Mouse (Mus musculus): ENCODE results near the gene Siglecf. TPM values are rescaled to one million over a fixed set of nuclear protein-coding genes. Genes with fewer than 3 reads are reported as not detected.

The Siglecf gene
- polyA plus RNA-seq (2015; fragmentation: Nextera tagmentation; extraction: Ambion mirVana), result 0.24 and 0.32 TPM in 2 replicates

DNA sequence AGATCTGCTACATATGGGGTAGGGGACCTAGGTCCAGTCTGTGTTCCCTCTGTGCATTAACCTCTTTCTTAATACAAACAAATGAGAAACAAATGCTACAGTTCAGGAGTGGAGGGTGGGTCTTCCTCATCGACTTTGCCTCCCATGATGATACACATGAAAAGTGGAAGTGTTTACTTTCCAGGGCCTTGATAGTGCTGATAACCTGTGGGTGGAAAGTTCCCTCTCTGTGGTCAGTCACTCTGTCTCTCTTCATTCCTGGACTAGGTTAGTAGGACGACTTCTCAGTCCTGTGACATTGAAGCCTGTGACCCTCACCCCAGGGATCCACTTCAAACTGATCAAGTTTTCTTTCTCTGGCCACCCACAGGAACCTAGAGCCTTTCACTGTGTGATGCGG lies at the start of gene Siglecf:
Siglecf (plus strand) TSS at position 188 of the 400 bp plus-strand sequence.
- Histone ChIP-seq H3K4me1 (replicated peaks) (no peaks in the 10 kb centered on the region), H3K36me3 (no peaks in the 10 kb centered on the region), H3K27ac (no peak within 1 kb of the TSS), H3K4me3 (replicated peaks) (no peak within 1 kb of the TSS), H3K27me3 (replicated peaks) (no peaks in the 10 kb centered on the region), H3K9ac (no peak within 1 kb of the TSS), H3K9me3 (no peaks in the 10 kb centered on the region), H3K4me2 (replicated peaks) (no peak within 1 kb of the TSS)
- 68% methylated on average over 3 of the region's 3 CpGs for WGBS
- no peak for ATAC-seq

DNA sequence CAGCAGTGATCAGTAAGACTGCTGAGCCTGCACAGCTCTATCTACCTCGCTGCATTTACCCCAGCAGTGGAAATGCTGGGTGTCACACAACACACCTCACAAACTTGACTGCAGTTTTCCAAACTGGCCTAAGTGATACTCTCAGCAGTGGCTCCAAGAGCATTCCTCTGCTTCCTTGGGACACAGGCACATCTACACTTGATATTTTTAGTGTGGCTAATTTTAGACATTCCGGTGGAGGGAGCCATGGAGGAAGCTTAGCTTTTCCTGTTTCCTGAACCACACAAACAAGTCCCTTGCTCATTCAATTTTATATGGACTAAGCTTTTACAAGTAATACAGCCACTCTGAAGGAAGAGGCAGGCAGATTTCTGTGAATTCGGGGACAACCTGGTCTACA lies 45.9 kb upstream of the Siglecf start:
- H3K4me1 ChIP-seq (replicated peaks), result no peaks in the 10 kb centered on the region
- 0 out of 2 replicates have a peak, but pooled peaks cover 8% of the 10 kb centered on the region for H3K36me3 ChIP-seq
- H3K27me3 ChIP-seq (replicated peaks), result no peaks in the 10 kb centered on the region
- H3K9me3 ChIP-seq, result no peaks in the 10 kb centered on the region
- no peak overlapping the region for H3K4me2 ChIP-seq (replicated peaks)
- H3K27ac ChIP-seq, result no peak overlapping the region
- H3K4me3 ChIP-seq (replicated peaks), result no peak overlapping the region
- no peak for ATAC-seq
- H3K9ac ChIP-seq, result no peak overlapping the region
- 82% methylated on average over 3 of the region's 3 CpGs for WGBS

DNA sequence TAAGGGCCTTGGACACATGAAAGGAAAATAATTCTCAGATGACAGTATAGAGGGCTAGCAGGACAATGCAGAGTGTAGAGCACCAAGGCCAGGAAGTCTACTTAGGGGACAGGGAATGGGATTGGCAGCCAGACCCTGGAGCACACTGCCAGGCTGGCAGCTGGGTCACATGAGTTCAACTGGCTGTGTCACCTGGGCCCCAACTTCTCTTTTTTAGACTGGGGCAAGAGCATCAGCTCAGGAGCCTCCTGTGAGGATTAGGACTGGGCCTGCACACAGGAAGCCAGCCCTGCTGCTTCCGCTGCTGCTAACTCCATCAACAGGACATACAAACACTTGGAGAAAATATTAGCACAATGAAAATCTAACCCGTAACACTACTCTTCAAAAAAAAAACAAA lies 42.1 kb upstream of the Siglecf start:
- whole genome bisulfite sequencing, result 66% methylated on average over 2 of the region's 2 CpGs
- ATAC-seq, result no peak
- H3K27me3 ChIP-seq (replicated peaks), result no peaks in the 10 kb centered on the region
- no peak overlapping the region for H3K9ac ChIP-seq
- H3K27ac ChIP-seq, result no peak overlapping the region
- no peaks in the 10 kb centered on the region for H3K9me3 ChIP-seq
- H3K4me2 ChIP-seq (replicated peaks), result no peak overlapping the region
- no peak overlapping the region for H3K4me3 ChIP-seq (replicated peaks)
- H3K4me1 ChIP-seq (replicated peaks), result peaks cover 5% of the 10 kb centered on the region; the same call in 1 of the 2 replicates
- 0 out of 2 replicates have a peak, but pooled peaks cover 5% of the 10 kb centered on the region for H3K36me3 ChIP-seq

DNA sequence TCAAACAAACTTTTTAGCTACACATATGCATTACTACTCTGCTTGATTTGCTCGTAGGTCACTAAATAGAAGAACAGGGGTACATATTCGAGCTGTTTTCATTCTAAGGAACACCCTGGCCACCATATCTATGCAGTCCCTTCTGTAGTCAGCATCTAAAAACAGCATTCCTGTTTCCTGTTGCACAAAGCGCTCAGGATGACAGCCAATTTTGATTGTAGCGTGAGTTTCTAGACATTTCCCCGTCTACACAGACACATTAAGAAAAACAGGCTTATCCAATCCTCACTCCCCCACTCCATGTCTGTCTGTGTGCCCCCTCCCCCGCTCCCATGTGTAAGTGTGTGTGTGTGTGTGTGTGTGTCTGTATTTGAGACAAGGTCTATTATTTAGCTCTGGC lies 39.5 kb upstream of the Siglecf start:
- Histone ChIP-seq H3K4me1 (replicated peaks) (peaks cover 5% of the 10 kb centered on the region; the same call in 1 of the 2 replicates), H3K36me3 (no peaks in the 10 kb centered on the region), H3K9ac (no peak overlapping the region), H3K27me3 (replicated peaks) (no peaks in the 10 kb centered on the region), H3K4me2 (replicated peaks) (peak overlapping the region; percentile 76), H3K27ac (no peak overlapping the region), H3K9me3 (no peaks in the 10 kb centered on the region), H3K4me3 (replicated peaks) (peak overlapping the region; percentile 79; the same call in 1 of the 2 replicates)
- ATAC-seq, result no peak
- 73% methylated on average over 6 of the region's 6 CpGs for WGBS

DNA sequence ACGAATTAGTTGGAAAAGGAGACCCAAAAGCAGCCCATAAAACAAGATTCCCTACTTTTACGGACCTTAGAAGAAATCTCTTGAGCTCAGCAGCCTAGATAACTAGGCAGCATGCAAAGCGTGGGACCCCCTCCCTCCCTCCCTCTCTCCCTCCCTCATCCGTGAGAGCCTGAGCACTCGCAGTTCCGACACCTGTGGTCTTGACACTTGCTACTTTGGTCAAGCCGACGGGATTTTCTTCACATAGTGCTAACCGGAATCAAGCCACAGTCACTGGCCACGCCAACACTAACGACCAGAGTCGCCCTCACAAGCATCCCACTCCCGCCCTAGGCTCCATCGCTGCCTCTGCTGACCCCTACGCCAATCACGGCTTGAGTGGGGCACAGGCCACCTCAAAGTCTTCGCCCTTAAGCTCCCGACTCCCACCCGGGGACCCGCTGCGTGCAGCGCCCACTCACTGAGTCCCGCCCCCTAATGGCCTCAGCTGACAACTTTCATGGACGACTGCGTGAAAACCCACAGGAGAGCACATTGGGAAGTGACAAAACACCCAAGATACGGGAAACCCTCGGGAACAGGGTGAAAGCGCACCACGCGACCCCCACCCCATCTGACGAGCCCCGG lies 38.6 kb upstream of the Siglecf start:
- peaks cover 5% of the 10 kb centered on the region; the same call in 1 of the 2 replicates for H3K4me1 ChIP-seq (replicated peaks)
- peak overlapping the region; percentile 85 for H3K9ac ChIP-seq
- peak overlapping the region; percentile 76 for H3K4me2 ChIP-seq (replicated peaks)
- under 1% methylated on average over 32 of the region's 32 CpGs for WGBS
- no peaks in the 10 kb centered on the region for H3K9me3 ChIP-seq
- H3K36me3 ChIP-seq, result no peaks in the 10 kb centered on the region
- peak overlapping the region; percentile 79 for H3K4me3 ChIP-seq (replicated peaks)
- peak; percentile 75 for ATAC-seq
- H3K27ac ChIP-seq, result peak overlapping the region; percentile 84
- no peaks in the 10 kb centered on the region for H3K27me3 ChIP-seq (replicated peaks)

DNA sequence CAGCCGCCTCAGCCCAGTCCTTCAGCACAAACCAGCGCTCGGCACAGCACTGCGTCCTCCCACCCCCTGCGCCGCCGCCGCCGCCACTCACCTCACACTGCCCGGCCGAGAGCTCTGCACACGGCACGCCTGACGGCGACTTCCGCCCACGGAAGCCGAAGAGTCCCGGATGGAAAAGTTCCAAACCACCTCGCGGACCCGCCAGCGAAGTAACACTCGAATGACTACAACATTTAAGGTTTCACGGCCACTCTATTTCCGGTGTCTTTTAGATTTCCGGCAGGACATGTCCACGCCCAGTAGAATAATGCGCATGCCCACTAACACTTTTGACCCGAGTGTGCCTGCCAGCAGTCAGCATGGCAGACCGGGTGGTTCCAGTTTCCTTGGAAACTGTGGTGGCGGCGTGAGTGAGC lies 38.1 kb upstream of the Siglecf start, which contains the start of gene Zfp715:
Zfp715 (minus strand) TSS at position 282 of the 416 bp plus-strand sequence.
- Histone ChIP-seq H3K9me3 (no peaks in the 10 kb centered on the region), H3K4me1 (replicated peaks) (peaks cover 5% of the 10 kb centered on the region; the same call in 1 of the 2 replicates), H3K9ac (peak within 1 kb of the TSS; percentile 85), H3K27ac (peak within 1 kb of the TSS; percentile 84), H3K36me3 (no peaks in the 10 kb centered on the region), H3K4me3 (replicated peaks) (peak within 1 kb of the TSS; percentile 79), H3K27me3 (replicated peaks) (no peaks in the 10 kb centered on the region), H3K4me2 (replicated peaks) (peak within 1 kb of the TSS; percentile 76)
- under 1% methylated on average over 33 of the region's 33 CpGs for WGBS
- peak; percentile 97 for ATAC-seq

DNA sequence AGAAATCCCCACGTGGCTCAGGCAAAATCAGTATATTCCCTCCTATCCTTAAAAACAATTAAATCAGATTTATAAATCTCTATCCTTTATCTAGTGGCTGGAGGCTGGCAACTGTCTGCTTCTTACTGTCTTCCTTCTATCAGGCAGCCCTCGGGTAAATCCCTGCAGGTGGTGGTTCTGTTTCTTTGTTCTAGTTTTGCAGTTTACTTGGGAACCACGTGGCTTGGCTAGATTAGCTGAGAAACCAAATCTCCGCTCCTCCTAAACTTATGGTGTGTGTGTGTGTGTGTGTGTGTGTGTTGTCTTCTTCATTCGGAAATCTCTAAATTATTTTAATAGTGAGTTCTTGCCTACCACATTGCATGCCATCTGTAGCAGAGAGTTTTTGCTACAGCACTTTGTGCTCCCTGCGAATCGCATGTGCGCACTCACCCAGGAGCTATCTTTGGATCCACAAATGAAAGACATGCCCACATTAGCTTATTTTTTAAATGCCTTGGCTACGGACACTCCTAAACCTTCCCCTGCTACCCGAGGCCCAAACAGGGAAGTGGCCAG lies 24.8 kb upstream of the Siglecf start:
- H3K4me1 ChIP-seq (replicated peaks), result no peaks in the 10 kb centered on the region
- no peak overlapping the region for H3K27ac ChIP-seq
- 58% methylated on average over 10 of the region's 10 CpGs for WGBS
- H3K9ac ChIP-seq, result no peak overlapping the region
- H3K9me3 ChIP-seq, result no peaks in the 10 kb centered on the region
- no peak overlapping the region for H3K4me3 ChIP-seq (replicated peaks)
- no peak for ATAC-seq
- H3K4me2 ChIP-seq (replicated peaks), result no peak overlapping the region
- H3K27me3 ChIP-seq (replicated peaks), result no peaks in the 10 kb centered on the region
- H3K36me3 ChIP-seq, result no peaks in the 10 kb centered on the region

DNA sequence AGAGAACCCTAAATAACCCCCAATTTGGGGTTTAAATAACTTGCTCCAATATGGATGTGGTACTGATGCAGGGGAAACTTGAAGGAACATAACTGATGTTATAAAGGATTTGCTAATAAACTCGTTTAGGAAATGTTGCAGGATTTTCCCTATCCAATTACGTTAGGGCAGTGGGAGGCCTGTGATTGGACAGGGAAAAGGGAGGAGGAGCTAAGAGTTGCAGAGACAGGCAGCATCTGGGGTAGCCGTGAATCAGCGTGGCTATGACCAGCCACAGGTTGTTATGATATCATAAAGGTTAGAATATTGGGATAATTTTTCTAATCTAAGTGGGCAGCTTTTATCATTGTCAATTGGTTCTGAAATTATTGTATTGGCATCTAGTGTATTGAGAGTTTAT lies 23.0 kb upstream of the Siglecf start:
- H3K27ac ChIP-seq, result no peak overlapping the region
- no peaks in the 10 kb centered on the region for H3K36me3 ChIP-seq
- ATAC-seq, result no peak
- no peak overlapping the region for H3K4me2 ChIP-seq (replicated peaks)
- no peaks in the 10 kb centered on the region for H3K9me3 ChIP-seq
- H3K4me3 ChIP-seq (replicated peaks), result no peak overlapping the region
- H3K27me3 ChIP-seq (replicated peaks), result no peaks in the 10 kb centered on the region
- whole genome bisulfite sequencing, result 65% methylated on average over 4 of the region's 4 CpGs
- H3K9ac ChIP-seq, result no peak overlapping the region
- no peaks in the 10 kb centered on the region for H3K4me1 ChIP-seq (replicated peaks)

DNA sequence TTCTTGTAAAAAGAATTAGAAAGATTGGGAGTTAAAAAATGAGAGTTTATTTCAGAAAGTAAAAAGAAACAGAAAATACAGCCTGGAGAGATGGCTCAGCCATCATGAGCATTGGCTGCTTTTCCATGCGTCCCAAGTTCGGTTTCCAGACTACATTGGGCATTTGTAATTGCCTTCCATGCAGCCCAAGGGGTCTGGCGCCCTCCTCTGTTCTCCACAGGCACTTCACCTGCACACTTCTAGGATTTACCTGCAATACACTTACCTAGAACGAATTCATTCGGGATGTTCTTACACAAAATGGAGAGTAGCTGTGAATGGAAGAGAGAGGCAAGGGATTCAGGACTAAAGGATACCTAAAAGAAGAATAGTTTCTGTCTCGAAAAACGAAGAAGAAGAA lies 17.9 kb upstream of the Siglecf start:
- ATAC-seq, result no peak
- no peaks in the 10 kb centered on the region for H3K27me3 ChIP-seq (replicated peaks)
- no peaks in the 10 kb centered on the region for H3K9me3 ChIP-seq
- H3K36me3 ChIP-seq, result no peaks in the 10 kb centered on the region
- H3K4me3 ChIP-seq (replicated peaks), result no peak overlapping the region
- WGBS, result 35% methylated on average over 6 of the region's 7 CpGs
- no peak overlapping the region for H3K9ac ChIP-seq
- no peak overlapping the region for H3K27ac ChIP-seq
- no peaks in the 10 kb centered on the region for H3K4me1 ChIP-seq (replicated peaks)
- H3K4me2 ChIP-seq (replicated peaks), result no peak overlapping the region

DNA sequence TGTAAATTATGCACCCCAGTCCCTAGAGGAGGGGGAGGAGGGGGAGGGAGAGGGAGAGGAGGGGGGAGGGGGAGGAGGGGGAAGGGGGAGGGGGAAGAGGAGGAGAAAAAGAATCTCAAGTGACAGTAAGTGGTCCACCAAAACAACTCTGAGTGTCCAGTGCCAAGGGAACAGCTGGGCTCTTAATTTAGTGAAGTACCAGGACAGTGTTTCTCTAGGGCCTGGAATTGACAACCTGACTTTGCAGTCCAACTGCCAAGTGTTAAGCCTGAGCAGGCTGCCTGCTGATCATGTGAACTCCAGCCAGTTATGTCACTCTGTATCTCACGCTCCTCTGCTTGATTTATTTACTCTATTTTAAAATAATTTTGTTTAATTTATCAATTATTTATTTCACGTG lies 17.2 kb upstream of the Siglecf start:
- no peaks in the 10 kb centered on the region for H3K36me3 ChIP-seq
- no peak overlapping the region for H3K4me3 ChIP-seq (replicated peaks)
- H3K27ac ChIP-seq, result no peak overlapping the region
- no peak overlapping the region for H3K9ac ChIP-seq
- ATAC-seq, result no peak
- no peaks in the 10 kb centered on the region for H3K9me3 ChIP-seq
- H3K27me3 ChIP-seq (replicated peaks), result no peaks in the 10 kb centered on the region
- H3K4me2 ChIP-seq (replicated peaks), result no peak overlapping the region
- WGBS, result 44% methylated on average over 2 of the region's 2 CpGs
- no peaks in the 10 kb centered on the region for H3K4me1 ChIP-seq (replicated peaks)

DNA sequence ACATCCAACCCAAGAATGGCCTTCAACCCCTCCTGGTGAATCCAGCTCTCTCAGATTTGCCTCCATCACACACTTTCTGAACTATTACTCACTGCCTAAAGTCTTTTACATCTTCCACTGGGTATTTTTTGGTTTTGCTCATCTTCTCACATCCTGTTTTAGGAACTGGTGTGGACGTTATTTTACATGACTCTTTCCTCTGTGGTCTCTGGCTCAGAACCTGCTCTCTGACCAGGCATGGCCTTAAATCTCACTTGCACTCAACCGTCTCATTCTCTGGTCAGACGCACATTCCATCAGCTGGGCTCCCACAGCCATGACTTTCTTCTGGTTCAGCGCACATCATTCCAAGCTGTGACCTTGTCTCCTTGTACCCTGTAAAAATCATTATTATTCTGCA lies 10.4 kb upstream of the Siglecf start:
- no peak overlapping the region for H3K9ac ChIP-seq
- no peaks in the 10 kb centered on the region for H3K36me3 ChIP-seq
- no peak overlapping the region for H3K4me3 ChIP-seq (replicated peaks)
- H3K27ac ChIP-seq, result no peak overlapping the region
- WGBS, result 80% methylated on average over 4 of the region's 4 CpGs
- no peaks in the 10 kb centered on the region for H3K9me3 ChIP-seq
- ATAC-seq, result no peak
- no peaks in the 10 kb centered on the region for H3K4me1 ChIP-seq (replicated peaks)
- no peaks in the 10 kb centered on the region for H3K27me3 ChIP-seq (replicated peaks)
- H3K4me2 ChIP-seq (replicated peaks), result no peak overlapping the region

DNA sequence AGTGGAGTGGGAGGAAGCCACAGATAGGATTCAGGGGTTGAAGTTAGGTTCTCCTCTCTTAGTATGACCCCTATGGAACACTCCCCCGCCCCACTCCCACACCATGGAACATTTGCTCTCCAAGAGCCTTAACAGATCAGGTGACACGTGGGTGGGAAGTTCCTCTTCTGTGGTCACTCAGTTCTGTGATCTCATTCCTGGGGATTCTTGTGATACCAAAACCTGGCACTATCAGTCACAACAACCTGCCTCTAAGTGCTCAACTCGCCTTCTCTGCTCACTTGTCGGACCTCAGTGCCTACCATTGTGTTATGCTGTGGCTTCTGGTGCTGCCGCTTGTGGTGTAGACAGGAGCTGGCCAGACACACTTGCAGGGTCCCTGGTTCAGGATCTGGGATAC lies 8.0 kb upstream of the Siglecf start:
- H3K4me2 ChIP-seq (replicated peaks), result no peak overlapping the region
- no peaks in the 10 kb centered on the region for H3K27me3 ChIP-seq (replicated peaks)
- no peak for ATAC-seq
- no peaks in the 10 kb centered on the region for H3K9me3 ChIP-seq
- H3K4me1 ChIP-seq (replicated peaks), result no peaks in the 10 kb centered on the region
- no peak overlapping the region for H3K4me3 ChIP-seq (replicated peaks)
- H3K27ac ChIP-seq, result no peak overlapping the region
- no peaks in the 10 kb centered on the region for H3K36me3 ChIP-seq
- 74% methylated on average over 5 of the region's 5 CpGs for WGBS
- H3K9ac ChIP-seq, result no peak overlapping the region

DNA sequence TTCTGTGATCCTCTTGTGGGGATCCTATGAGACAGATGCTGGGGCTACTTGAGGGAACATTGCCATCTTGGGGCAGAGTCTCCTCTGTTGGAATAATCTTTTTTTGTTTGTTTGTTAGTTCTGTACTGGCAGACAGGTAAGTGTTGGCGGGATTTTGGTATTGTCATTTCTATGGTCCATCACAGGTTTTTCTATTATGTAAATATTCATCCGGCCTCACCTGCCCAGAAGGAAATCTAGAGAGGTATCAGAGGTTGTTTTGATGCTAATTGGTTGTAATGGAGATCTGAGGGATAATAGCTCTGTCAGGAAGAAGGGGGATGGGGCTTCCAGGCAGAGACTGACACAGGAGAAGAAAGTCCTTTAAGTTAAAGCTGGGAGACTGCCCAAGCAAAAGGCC lies 7.1 kb upstream of the Siglecf start:
- 71% methylated on average over 2 of the region's 2 CpGs for WGBS
- no peak overlapping the region for H3K27ac ChIP-seq
- no peaks in the 10 kb centered on the region for H3K9me3 ChIP-seq
- H3K36me3 ChIP-seq, result no peaks in the 10 kb centered on the region
- no peaks in the 10 kb centered on the region for H3K27me3 ChIP-seq (replicated peaks)
- no peak overlapping the region for H3K4me3 ChIP-seq (replicated peaks)
- no peaks in the 10 kb centered on the region for H3K4me1 ChIP-seq (replicated peaks)
- H3K9ac ChIP-seq, result no peak overlapping the region
- H3K4me2 ChIP-seq (replicated peaks), result no peak overlapping the region
- ATAC-seq, result no peak

All from intestine, embryonic 15.5 days (tissue).